Mouse (Mus musculus): Measurements from ENCODE around the gene Pmm2.

DNA sequence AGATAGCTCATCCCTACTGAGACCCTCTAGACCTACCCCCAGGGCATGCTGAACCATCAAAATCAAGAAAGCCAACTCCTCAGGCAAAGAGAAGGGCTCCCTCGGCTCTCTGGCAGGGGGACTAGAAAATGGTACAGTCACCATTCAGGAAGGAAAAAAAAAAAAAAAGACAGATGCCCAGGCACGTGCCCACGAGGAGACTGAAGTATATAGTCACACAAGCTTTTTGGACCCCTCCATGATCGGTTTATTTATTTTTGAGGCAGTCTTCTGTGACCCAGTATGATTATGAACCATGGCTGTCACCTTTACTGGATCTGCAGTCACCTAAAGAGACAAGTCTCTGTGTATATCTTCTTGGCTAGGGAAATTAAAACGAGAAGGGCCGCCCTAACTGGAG, 35.9 kb downstream of the Pmm2 start:
- no peak for TF ChIP-seq CTCF (IDR thresholded peaks at IDR 0.05; ENCODE audit: borderline replicate concordance, extremely low read depth, insufficient read depth, insufficient read length)
- TF ChIP-seq POLR2A (IDR thresholded peaks at IDR 0.05; ENCODE audit: borderline replicate concordance, extremely low read depth, insufficient read depth, insufficient read length, poor library complexity, severe bottlenecking), result no peak

All from brain, embryonic 14.5 days (tissue).